Mouse (Mus musculus): Measurements from ENCODE around the gene Fxr2. TPM values are rescaled to one million over a fixed set of nuclear protein-coding genes. Genes with fewer than 3 reads are reported as not detected.

The Fxr2 gene
- polyA plus RNA-seq, 1 experiment from 2014 or later = 47.7 TPM

DNA sequence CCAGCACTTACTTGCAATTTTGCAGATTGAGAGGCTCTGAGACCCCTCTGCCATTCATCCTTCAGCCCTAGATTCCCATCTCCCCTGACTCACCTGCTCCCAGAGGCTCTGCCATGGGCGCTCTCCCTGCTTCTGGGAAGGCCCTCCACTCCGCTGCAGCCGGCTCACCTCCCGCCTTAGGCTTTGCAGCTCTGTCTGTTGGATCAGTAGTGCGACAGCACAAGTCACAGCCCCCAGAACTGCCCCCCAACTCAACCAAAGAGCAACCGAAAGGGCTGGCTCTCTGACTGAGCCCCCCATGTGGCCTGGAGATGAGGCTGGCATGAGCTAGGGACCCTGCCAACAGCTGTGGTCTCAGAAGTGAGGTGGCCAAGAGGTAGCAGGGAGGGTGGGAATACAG lies 52.1 kb downstream of the Fxr2 start:
- ATAC-seq = no peak
- peaks cover 38% of the 10 kb centered on the region for H3K4me1 ChIP-seq (replicated peaks; ENCODE audit: control insufficient read depth, insufficient read depth, low read length)
- no peak overlapping the region for H3K4me2 ChIP-seq (ENCODE audit: low read length)
- 76% methylated on average over 6 of the region's 6 CpGs for WGBS
- H3K27me3 ChIP-seq (replicated peaks; ENCODE audit: control insufficient read depth, insufficient read depth, low read length) = no peaks in the 10 kb centered on the region
- no peak overlapping the region; the same call in 1 of the 2 replicates for H3K27ac ChIP-seq (ENCODE audit: low read length)
- no peak overlapping the region for H3K4me3 ChIP-seq (replicated peaks; ENCODE audit: low read length)
- no peaks in the 10 kb centered on the region for H3K9me3 ChIP-seq (ENCODE audit: control insufficient read depth, low read length)
- H3K9ac ChIP-seq (replicated peaks; ENCODE audit: low read depth, low read length) = no peak overlapping the region
- no peaks in the 10 kb centered on the region for H3K36me3 ChIP-seq (ENCODE audit: control insufficient read depth, insufficient read depth)

DNA sequence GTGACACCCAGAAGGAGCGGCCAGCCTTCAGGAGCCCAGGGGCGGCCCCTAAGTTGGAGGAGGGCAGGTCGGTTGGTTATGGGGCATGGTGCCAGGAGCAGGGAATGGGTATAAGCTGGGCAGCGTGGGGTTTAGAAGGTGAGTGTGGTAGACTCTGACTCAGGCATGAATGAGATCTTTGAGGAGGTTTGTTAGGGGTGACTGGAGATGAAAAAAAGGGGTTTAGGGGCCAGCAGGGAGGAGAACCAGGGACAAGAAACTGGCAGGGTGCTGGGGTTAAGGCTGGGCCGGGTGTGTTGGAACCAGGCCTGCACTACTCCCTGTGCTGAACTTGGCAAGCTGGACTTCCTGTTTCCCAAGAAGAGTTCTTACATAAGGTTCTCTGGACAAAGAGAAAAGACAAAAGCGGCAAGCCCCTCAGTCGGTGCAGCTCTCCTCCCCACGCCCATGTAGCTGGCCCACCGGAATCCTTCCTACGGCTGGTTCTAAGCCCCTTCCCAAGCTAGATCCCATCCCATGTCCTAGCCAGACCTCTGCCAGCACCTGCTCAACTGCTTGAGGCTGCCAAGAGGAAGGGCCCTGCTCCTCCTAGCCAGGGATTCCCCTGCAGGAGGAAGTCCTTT lies 52.8 kb downstream of the Fxr2 start, which contains the start of gene Tnfsf13:
Tnfsf13 (minus strand) TSS at position 259 of the 623 bp plus-strand sequence.
- Histone ChIP-seq H3K27ac (ENCODE audit: low read length) (peak within 1 kb of the TSS; percentile 65), H3K4me1 (replicated peaks; ENCODE audit: control insufficient read depth, insufficient read depth, low read length) (peaks cover 31% of the 10 kb centered on the region), H3K27me3 (replicated peaks; ENCODE audit: control insufficient read depth, insufficient read depth, low read length) (no peaks in the 10 kb centered on the region), H3K9me3 (ENCODE audit: control insufficient read depth, low read length) (no peaks in the 10 kb centered on the region), H3K4me3 (replicated peaks; ENCODE audit: low read length) (no peak within 1 kb of the TSS), H3K36me3 (ENCODE audit: control insufficient read depth, insufficient read depth) (no peaks in the 10 kb centered on the region), H3K9ac (replicated peaks; ENCODE audit: low read depth, low read length) (0 out of 2 replicates have a peak within 1 kb of the TSS, but pooled peaks have one; percentile 29), H3K4me2 (ENCODE audit: low read length) (no peak within 1 kb of the TSS)
- ATAC-seq = no peak
- 43% methylated on average over 10 of the region's 10 CpGs for WGBS

DNA sequence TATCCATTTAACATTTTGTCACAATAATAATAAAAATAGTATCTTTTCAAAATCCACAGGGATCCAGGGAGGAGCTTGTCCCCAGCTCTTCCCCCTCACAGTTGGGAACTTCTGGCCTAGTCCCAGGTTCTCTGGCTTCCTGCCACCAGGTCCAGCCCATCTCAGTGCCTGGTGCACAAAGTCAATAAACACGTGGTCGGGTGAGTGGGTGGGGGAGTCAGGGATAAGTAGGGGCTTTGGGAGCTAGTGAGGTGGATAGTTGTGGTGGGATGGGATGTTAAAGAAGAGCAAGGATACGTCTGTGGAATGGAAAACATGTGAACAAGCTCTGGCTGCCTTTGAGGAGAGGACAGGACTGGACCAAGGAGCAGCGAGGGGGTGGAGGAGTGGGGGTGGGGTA lies 53.6 kb downstream of the Fxr2 start:
- Histone ChIP-seq H3K27me3 (replicated peaks; ENCODE audit: control insufficient read depth, insufficient read depth, low read length) (no peaks in the 10 kb centered on the region), H3K9me3 (ENCODE audit: control insufficient read depth, low read length) (no peaks in the 10 kb centered on the region), H3K4me2 (ENCODE audit: low read length) (no peak overlapping the region), H3K27ac (ENCODE audit: low read length) (no peak overlapping the region; the same call in none of the 2 replicates), H3K4me1 (replicated peaks; ENCODE audit: control insufficient read depth, insufficient read depth, low read length) (peaks cover 24% of the 10 kb centered on the region), H3K9ac (replicated peaks; ENCODE audit: low read depth, low read length) (0 out of 2 replicates have a peak overlapping the region, but pooled peaks have one; percentile 22), H3K36me3 (ENCODE audit: control insufficient read depth, insufficient read depth) (no peaks in the 10 kb centered on the region), H3K4me3 (replicated peaks; ENCODE audit: low read length) (no peak overlapping the region)
- WGBS = 12% methylated on average over 4 of the region's 4 CpGs
- no peak for ATAC-seq

DNA sequence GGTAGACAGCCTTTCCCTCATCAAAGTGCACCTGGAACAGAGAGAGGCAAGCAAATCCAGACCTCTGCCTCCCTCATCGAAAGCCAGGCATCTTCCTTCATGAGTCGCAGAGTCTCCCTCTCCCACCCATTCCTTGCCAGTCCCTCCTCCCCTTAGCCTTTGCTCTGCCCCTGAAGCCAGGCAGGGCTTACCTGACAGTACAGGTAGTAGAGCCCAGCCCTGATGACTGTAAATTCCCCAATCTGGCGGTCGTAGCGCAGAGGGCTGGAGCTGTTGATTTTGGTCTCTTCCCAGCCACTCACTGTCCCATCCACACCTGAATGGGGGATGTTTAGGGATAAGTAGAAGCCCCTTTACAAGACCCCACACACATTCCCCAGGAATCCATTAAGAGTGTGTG lies 54.3 kb downstream of the Fxr2 start:
- Histone ChIP-seq H3K4me2 (ENCODE audit: low read length) (no peak overlapping the region), H3K4me1 (replicated peaks; ENCODE audit: control insufficient read depth, insufficient read depth, low read length) (peaks cover 24% of the 10 kb centered on the region), H3K36me3 (ENCODE audit: control insufficient read depth, insufficient read depth) (no peaks in the 10 kb centered on the region), H3K27me3 (replicated peaks; ENCODE audit: control insufficient read depth, insufficient read depth, low read length) (no peaks in the 10 kb centered on the region), H3K9ac (replicated peaks; ENCODE audit: low read depth, low read length) (no peak overlapping the region), H3K9me3 (ENCODE audit: control insufficient read depth, low read length) (no peaks in the 10 kb centered on the region), H3K27ac (ENCODE audit: low read length) (no peak overlapping the region), H3K4me3 (replicated peaks; ENCODE audit: low read length) (no peak overlapping the region)
- no peak for ATAC-seq
- 61% methylated on average over 5 of the region's 5 CpGs for WGBS

DNA sequence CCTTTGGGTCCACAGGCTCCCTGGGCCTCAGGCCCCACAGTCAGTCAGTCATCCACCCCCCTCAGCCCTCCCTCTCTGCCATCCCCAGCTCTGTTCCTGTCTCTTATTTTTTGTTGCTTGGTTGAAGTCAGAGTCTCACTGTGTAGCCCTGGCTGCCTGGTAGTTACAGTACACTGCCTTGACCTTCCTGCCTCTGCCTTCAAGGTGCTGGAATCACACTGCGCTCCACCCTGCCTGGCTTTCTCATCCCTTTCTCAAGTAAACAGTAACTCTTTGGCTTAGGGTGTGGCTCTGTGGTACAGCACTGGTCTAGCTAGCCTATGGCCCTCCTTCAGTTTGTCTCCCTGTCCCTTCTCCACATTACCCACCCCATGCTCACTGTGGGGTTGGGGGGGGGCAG lies 57.1 kb downstream of the Fxr2 start:
- Histone ChIP-seq H3K4me1 (replicated peaks; ENCODE audit: control insufficient read depth, insufficient read depth, low read length) (peaks cover 12% of the 10 kb centered on the region), H3K9me3 (ENCODE audit: control insufficient read depth, low read length) (no peaks in the 10 kb centered on the region), H3K27me3 (replicated peaks; ENCODE audit: control insufficient read depth, insufficient read depth, low read length) (no peaks in the 10 kb centered on the region), H3K4me3 (replicated peaks; ENCODE audit: low read length) (no peak overlapping the region), H3K9ac (replicated peaks; ENCODE audit: low read depth, low read length) (no peak overlapping the region), H3K4me2 (ENCODE audit: low read length) (no peak overlapping the region), H3K27ac (ENCODE audit: low read length) (no peak overlapping the region), H3K36me3 (ENCODE audit: control insufficient read depth, insufficient read depth) (no peaks in the 10 kb centered on the region)
- WGBS = 97% methylated on average over 1 of the region's 1 CpGs
- no peak for ATAC-seq

DNA sequence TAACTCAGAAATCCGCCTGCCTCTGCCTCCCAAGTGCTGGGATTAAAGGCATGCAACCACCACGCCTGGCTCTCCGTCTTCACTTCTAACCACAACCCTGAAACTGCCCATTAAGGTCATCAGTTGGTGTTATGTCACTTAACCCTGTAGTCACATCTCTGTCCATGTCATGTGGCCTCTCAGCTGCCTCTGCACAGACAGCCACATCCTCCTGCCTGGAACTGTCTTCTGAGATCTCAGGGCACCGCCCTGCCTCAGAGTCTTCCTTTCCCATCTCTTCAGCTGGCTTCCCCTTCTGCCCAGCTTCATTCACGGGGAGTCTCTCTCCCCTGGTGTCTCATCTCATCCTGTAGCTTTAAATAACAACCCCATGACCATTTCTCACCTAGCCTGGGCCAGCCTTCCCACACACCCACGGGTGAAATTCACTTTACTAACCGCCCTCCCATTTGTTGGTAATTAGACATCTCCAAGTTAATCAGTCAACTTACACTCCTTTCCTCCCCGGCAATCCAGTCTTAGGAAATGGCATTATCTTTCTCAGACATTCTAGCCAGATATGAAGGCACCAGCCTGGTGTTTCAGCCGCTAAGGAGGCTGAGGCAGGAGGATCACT lies 59.5 kb downstream of the Fxr2 start:
- Histone ChIP-seq H3K4me3 (replicated peaks; ENCODE audit: low read length) (no peak overlapping the region), H3K9ac (replicated peaks; ENCODE audit: low read depth, low read length) (no peak overlapping the region), H3K27ac (ENCODE audit: low read length) (no peak overlapping the region), H3K4me2 (ENCODE audit: low read length) (no peak overlapping the region), H3K36me3 (ENCODE audit: control insufficient read depth, insufficient read depth) (no peaks in the 10 kb centered on the region), H3K27me3 (replicated peaks; ENCODE audit: control insufficient read depth, insufficient read depth, low read length) (no peaks in the 10 kb centered on the region), H3K4me1 (replicated peaks; ENCODE audit: control insufficient read depth, insufficient read depth, low read length) (peaks cover 11% of the 10 kb centered on the region), H3K9me3 (ENCODE audit: control insufficient read depth, low read length) (no peaks in the 10 kb centered on the region)
- WGBS = 81% methylated on average over 9 of the region's 9 CpGs
- no peak for ATAC-seq

DNA sequence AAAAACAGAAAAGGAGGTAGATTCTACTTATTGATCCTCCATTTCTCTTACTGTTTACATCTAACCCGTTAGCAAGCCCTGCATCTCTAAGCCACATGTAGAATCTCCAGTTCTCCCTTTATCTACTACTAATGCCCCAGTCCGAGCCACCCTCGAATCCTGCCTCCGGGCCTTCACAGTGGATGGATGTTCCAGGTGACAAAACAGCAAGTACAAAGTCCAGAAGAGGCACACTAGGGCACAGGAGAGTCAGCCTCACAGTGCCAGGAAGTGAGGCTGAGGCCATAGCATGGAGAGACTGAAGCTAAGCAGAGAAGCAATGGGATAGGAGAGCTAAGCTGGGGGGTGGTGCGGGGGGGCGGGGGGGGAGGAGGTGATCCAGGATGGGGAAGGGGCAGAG lies 60.1 kb downstream of the Fxr2 start:
- no peaks in the 10 kb centered on the region for H3K9me3 ChIP-seq (ENCODE audit: control insufficient read depth, low read length)
- no peak overlapping the region for H3K9ac ChIP-seq (replicated peaks; ENCODE audit: low read depth, low read length)
- no peak overlapping the region for H3K4me3 ChIP-seq (replicated peaks; ENCODE audit: low read length)
- H3K27ac ChIP-seq (ENCODE audit: low read length) = no peak overlapping the region
- H3K4me2 ChIP-seq (ENCODE audit: low read length) = no peak overlapping the region
- no peak for ATAC-seq
- peaks cover 11% of the 10 kb centered on the region for H3K4me1 ChIP-seq (replicated peaks; ENCODE audit: control insufficient read depth, insufficient read depth, low read length)
- H3K36me3 ChIP-seq (ENCODE audit: control insufficient read depth, insufficient read depth) = no peaks in the 10 kb centered on the region
- 84% methylated on average over 6 of the region's 6 CpGs for whole genome bisulfite sequencing
- no peaks in the 10 kb centered on the region for H3K27me3 ChIP-seq (replicated peaks; ENCODE audit: control insufficient read depth, insufficient read depth, low read length)

DNA sequence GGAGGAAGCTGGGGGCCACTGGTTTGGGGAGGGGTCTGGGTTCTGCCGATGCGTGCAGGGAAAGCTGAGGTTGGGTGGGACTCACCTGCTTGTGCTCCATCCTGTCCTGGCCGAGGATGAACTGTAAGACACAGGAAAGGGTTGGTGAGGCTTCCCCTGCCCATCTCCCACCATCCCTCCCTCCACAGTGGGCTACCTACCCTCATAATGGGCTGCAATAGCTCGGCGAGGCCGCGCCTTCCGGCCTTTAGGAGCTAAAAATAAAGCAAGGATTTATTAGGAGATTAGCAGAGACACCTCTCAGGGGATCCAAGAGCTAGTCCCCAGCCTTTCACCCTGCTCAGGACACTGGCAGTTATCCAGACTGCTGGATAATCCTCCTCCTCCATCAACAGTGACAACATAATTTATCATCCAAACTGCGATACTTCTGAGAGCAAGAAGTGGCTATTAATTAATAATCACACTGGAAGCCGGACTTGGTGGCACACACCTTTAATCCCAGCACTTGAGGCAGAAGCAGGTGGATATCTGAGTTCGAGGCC lies 60.7 kb downstream of the Fxr2 start:
- Histone ChIP-seq H3K27ac (ENCODE audit: low read length) (no peak overlapping the region), H3K36me3 (ENCODE audit: control insufficient read depth, insufficient read depth) (no peaks in the 10 kb centered on the region), H3K4me1 (replicated peaks; ENCODE audit: control insufficient read depth, insufficient read depth, low read length) (peaks cover 11% of the 10 kb centered on the region), H3K4me2 (ENCODE audit: low read length) (no peak overlapping the region), H3K9me3 (ENCODE audit: control insufficient read depth, low read length) (no peaks in the 10 kb centered on the region), H3K9ac (replicated peaks; ENCODE audit: low read depth, low read length) (no peak overlapping the region), H3K27me3 (replicated peaks; ENCODE audit: control insufficient read depth, insufficient read depth, low read length) (no peaks in the 10 kb centered on the region), H3K4me3 (replicated peaks; ENCODE audit: low read length) (no peak overlapping the region)
- no peak for ATAC-seq
- 67% methylated on average over 11 of the region's 11 CpGs for WGBS

DNA sequence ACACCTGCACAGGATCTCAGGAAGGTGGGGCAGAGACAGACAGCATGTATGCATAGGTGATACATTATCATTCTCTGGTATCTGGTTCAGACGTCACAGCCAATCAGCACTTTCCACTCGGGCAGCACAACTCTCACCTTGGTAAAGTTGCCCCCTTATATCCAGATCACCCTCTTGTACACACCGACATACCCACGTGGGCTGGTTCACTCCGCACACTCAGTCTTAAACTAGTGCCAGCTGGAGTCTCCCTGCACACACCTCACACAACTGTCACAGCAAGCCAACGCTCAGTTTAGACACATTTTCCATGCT lies 62.2 kb downstream of the Fxr2 start:
- ATAC-seq = 0 out of 2 replicates have a peak, but pooled peaks have one; percentile 47
- Histone ChIP-seq H3K4me3 (replicated peaks; ENCODE audit: low read length) (peak overlapping the region; percentile 44), H3K9ac (replicated peaks; ENCODE audit: low read depth, low read length) (peak overlapping the region; percentile 68), H3K27me3 (replicated peaks; ENCODE audit: control insufficient read depth, insufficient read depth, low read length) (no peaks in the 10 kb centered on the region), H3K4me1 (replicated peaks; ENCODE audit: control insufficient read depth, insufficient read depth, low read length) (peaks cover 11% of the 10 kb centered on the region), H3K36me3 (ENCODE audit: control insufficient read depth, insufficient read depth) (no peaks in the 10 kb centered on the region), H3K4me2 (ENCODE audit: low read length) (peak overlapping the region; percentile 90), H3K27ac (ENCODE audit: low read length) (no peak overlapping the region), H3K9me3 (ENCODE audit: control insufficient read depth, low read length) (no peaks in the 10 kb centered on the region)
- WGBS = 24% methylated on average over 6 of the region's 6 CpGs

All from forebrain, embryonic 16.5 days (tissue).